Mouse (Mus musculus): ENCODE measurements around the gene Tmem59l.
A peak's percentile ranks its signal among the peaks of the same experiment; 100 is the strongest.

Tmem59l gene

DNA sequence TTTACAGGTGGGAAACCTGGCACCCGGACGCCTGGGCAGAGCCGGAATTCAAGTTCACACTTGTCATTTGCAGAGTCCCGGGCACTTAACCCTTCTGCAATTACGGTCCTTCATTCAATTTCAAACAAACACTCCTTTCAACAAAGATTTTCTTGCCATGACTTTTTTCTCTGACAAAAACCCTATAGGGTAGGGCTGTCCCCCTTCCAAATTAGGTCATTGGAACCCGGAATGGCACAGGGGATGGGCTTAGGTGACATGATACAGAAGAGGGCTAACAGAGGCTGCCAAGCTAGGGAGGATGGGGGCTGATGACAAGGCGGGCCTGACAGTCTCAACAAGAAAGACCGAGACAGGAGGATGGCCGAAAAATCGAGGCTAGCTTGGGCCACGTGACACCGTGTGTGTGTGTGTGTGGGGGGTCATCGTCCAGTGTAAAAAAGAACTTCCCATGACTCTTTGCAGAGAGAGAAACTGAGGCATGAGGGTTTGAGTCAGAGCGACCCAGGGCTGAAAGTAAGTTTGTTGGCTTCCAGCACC lies 1.8 kb upstream of the Tmem59l start:
- DNase-seq (ENCODE audit: low spot score), result no peak

DNA sequence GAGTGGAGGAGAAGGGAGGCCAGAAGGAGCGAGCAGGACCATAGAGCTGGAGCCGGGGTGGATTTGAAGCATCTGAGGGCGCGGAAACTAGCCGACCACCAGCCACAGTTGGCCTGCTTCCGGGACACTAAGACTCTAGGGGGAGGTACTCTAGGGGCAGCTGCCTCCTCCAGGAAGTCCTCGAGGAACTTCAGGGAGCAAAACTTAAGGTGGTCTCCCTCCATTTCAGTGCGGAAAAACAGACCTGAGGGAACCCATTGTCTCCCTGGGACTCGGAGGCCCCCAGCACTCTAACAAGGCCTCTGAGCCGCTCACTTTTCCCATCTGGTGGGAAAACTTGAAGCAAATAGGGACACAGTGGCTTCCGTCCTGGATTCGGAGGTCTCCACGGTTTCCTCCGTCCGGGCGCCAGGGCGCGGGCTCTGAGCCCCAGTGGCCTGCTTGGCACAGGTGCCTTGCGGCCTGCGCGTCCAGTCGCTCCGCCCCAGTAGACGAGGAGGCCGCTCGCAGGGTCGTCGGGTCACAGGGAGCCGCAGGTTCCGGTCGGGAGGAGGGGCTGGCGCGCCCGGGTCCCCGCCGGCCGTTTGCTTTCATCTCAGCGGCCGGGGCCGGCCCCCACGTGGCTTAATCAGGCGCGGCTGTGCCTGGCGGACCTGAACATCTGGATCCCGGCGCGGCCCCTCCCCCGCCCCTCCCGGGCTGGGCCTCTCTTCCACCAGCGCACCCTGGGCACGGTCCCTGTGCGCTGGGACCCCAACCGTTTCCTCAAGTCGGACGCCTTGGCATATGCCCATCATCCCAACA lies 1.0 kb upstream of the Tmem59l start:
- DNase-seq (ENCODE audit: low spot score), result no peak

DNA sequence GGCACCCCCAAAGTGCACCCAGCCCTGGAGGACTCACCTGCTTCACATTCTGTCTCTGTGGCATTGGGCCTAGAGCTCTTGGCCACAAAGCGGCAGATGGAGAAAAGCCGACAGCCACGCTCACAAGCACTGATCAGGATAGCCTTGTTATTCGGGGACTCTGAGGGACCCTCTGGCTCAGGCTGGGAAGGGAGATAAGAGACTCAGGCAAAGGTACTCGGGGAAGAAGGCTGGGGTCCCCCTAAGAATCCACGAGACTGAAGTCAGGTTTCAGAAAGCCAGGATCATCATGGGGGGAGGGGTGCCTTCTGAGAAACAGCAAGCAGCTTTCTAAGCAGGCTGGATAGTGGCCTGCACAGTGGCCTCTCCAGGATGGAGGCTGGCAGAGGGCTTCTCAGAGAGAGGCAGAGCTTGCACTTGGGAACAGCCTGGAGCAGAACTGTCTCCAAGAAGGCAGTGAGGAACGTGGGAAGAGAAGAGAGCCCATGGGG lies 922 bp downstream of the Tmem59l start:
- no peak for DNase-seq (ENCODE audit: low spot score)

DNA sequence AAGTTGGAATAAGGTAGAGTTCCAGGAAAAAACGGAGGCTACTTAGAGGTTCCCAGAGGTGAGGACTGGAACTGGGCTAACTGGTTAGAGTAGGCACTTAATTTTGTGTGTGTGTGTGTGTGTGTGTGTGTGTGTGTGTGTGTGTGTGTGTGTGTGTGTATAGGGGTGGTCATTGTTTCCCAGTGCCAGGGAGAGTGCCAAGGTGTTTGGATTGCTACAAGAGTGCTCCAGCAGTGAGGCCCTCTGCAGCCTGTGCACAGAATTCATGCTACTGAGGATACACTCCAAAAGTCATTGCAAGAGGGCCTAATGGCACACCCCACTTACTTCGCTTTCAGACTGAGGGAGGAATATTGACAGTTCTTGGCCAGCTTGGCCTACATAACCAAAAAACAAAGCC lies 4.2 kb downstream of the Tmem59l start:
- DNase-seq (ENCODE audit: low spot score), result no peak

DNA sequence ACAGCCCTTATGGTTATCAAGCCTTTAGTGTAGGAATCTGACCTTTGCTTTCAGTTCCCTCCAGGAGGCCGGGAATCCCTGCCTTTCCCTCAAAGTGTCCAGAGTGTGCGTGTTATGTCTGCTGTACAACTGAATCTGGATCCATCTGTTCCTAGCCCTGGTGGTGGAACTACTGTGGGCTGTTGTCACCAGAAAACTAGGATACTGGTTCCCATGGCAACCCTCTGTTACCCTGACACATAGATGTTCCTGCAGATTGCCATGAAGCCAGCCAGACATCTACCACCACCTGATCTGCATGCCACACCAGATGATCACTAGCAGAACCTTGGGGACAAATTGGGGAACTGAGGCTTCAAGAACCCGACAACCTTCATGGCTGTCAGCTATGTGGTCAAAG lies 5.2 kb downstream of the Tmem59l start:
- DNase-seq (ENCODE audit: low spot score), result no peak

DNA sequence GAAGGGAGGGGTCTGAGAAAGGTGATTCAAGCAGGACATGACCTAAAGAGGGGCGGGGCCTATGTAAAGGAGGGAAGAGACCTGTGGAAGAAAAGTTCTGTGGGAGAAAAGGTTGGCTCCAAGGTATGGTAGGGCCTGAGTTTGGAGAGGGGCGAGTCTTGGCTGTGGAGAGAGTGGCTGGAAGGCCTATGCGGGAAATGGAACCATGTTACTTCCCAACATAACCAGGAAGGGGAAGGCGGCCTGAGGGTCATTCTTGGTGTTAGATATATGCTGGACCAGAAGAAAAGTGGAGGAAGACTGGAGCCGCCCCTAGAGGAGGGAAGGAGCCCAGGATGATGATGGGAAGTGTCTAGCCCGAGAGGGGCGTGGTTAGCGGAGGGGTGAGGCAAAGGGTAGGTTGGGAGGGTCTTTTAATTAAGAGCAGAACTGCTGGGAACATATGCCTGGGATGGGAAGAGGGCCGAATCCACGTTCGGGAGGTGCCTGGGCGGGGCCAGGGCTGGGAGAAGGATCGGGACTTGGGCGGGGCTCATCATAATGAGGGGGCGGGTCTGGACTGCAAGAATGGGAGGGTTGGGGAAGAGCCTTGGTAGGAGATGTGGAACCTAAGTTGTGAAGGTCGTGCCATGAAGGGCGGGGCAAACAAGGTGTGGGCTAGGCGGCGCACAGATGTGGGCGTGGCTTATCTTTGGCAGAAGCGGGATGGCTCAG lies 9.7 kb downstream of the Tmem59l start:
- DNase-seq (ENCODE audit: low spot score), result no peak

DNA sequence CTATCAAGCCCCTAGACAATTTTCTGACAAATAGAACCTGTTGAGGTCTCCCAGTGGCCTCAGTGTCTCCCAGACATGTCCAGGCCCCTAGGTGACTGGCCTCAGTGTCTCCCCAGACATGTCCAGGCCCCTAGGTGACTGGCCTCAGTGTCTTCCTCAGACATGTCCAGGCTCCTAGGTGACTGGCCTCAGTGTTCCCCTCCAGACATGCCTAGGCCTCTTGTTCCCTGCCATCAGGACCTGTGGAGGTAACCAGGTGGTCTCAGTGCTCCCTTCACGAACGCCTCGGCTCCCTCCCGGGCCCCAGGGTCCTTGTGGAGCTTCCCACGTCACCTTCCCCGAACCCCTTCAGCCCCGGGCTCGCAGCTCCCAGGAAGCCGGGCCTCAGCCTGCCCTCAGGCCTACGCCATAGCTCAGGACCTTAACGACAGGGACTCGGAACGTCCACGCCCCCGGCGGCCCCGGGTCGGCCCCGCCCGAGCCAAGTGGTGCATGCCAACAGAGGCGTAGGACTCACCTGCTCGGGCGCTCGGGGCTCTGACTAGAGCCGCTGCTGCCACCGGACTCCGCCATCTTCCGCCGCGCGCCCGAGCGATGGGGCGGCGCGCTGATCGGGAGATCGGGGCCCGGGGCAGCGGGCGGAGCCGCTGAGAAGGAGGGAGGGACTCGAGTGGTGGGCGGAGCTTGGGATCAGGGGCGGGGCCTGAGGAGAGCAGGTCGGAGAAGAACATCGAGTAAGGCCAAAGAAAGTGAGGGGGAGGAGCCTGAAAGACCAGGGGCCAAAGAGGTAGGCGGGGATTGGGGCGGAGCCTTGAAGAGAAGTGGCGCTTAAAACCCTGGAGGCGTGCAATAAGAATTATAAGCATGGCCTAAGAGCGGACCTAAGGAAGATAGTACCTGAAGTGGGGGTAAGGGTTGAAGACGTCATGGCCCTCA lies 10.6 kb downstream of the Tmem59l start, which contains the start of gene Klhl26:
Gene Klhl26, minus strand, starts transcription at position 636 of the 936 bp plus-strand sequence.
- peak; percentile 95 for DNase-seq (ENCODE audit: low spot score)

DNA sequence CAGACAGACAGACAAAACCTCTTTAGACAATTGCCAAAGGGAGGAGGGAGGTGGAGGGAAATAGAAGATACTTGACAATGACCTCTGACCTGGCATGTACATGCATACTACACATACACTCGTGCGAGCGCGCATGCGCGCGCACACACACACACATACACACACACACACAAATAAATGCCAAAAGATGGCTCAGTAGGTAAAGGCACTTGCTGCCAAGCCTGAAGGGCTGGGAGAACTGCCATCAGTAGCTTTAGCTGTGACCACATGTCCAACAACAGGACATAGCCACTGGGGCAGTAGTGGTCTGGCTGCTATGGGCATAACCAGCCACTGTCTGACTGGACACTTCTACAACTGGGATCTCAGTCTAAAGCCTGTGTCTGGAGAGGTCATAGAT lies 15.3 kb downstream of the Tmem59l start:
- DNase-seq (ENCODE audit: low spot score), result no peak

DNA sequence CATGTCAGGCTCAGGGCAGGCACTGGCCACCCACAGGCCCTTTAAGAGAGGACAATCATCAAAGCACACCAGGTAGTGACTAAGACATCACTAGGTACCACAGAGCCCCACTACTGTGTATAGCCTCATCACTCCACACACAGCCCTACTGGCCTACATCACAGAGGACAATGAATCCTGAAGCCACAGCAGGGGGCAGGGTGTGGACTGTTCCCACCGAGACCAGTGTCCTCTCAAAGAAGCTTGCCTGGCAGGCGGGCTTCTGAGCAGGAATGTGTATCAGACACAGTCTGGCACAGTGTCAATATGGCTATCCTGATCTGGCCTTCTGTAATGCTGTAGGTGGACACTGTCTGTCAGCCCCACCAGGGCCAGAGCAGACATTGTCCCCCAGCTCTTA lies 17.2 kb downstream of the Tmem59l start:
- DNase-seq (ENCODE audit: low spot score), result no peak

DNA sequence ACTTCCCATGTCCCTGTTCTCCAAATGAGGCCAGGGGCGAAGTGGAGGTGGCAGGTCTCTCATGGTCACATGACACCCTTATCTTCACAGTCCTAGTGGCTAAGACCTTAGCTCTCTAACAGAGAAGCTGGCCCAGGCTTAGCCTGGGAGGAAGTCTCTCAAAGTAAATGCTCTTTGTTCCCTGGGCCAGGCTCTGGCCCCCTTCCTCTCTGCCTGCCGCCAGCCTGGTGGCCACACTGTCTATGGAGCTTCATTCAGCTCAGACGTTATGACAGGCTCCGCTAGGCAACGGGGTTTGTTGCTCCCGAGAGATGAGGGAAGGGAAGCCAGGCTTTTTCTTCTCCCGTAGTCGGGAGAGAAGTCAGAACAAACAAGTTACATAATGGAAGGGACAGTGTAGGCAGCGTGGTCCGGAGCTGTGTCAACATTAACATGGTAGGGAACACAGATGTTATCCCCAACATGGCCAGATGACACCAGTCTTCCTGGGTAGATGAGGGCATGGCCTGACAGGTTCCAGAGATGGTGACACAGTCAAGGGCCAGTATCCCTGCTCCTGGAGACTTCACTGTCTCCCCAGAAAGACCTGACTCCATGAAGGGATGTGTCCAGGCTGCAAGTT lies 17.8 kb downstream of the Tmem59l start:
- no peak for DNase-seq (ENCODE audit: low spot score)

DNA sequence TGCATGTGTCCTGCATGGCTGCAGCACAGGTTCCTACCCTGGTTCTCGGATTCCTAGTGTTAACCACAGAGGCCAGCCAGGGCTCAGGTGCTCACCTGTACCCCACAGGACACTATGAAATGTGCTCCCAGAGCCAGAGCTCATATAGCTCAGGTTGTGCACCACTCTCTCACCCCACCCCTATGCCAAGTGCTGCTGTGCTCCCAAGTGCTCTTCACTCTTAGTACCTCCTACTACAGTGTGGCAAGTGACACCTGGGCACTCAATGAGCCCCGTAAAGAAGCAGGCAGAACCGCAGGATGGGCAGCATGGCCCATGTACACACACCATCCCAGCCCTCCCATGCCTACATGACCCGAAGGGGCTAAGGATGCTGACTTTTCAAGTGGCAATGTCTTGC lies 18.4 kb downstream of the Tmem59l start:
- DNase-seq (ENCODE audit: low spot score), result no peak

DNA sequence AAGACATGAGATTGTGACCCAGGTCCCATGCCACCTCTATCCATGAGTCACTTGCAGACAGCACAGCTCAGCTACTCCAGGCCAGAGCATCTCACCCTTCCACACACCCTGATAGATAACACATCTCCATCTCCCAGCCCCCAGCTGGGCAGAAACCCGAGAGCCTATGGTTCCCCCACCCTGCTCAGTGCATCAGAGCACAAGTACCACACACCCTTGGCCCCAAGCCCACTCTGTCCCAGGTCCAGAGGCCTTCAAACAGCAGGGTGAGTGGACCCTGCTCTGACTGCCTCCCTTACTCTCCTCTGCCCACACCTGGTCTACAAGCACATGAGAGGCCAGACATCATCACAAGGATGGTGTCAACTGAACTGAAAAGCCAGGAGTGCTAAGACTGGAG lies 19.3 kb downstream of the Tmem59l start:
- no peak for DNase-seq (ENCODE audit: low spot score)

DNA sequence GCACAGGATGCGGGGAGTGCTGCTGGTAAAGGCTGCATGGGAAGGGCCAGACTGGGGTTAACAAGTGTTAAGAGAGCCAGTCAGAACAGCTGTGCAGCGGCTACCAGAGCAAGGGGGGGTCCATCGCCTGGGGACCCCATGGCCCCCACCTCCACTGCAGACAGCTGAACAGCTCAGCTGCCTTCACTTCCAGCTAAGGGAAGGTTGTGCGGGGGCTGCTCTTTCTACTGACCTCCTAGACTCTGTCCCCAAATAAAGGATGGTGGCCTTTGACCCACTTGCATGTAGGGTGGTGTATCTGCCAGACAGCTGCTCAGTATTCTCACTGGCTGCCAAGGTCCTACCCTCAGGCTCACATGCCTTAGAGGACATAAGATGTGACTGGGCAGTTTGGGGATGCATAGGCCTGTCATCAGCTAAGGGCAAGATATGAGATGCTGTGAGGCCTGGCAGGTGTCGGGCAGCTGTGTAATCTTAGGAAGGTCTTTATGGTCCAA lies 19.9 kb downstream of the Tmem59l start:
- DNase-seq (ENCODE audit: low spot score), result no peak

DNA sequence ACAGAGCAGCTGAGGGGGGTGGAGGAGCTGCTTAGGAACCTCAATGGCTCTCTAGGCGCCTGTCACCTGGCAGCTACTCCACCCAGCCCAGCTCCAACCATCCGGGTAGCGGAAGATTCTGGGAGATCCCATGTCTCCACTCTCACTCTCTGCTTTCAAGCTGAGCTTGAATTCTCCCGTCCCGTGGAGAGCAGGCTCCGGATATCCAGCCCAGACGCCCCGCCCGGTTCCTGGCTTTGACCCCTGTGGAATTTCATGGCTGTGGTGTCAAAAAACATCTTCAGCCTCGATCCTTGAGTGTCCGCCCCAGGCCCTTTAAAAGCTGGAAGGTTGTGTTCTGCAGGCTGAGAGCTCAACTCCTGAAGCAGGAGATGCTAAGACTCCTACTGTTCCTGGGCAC lies 20.4 kb downstream of the Tmem59l start:
- no peak for DNase-seq (ENCODE audit: low spot score)

DNA sequence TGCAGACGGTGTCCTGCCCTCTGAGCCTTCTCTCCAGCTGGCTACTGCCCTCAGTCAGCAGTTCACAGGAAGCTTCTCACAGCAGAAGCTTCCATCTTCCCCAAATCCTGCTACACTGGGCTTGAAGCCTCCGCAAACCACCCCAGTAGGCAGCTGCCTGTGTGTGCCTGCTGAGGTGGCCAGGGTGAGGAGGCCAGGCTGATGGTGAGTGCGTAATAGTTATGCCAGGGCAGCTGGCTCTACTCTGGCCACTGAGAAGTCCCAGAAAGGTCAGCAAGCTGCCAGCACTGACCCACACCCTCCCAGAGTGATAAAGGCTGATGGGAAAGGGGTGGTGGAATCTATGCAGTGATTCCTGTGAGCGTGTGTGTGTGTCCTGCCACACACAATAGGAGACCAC lies 20.9 kb downstream of the Tmem59l start:
- DNase-seq (ENCODE audit: low spot score), result no peak

DNA sequence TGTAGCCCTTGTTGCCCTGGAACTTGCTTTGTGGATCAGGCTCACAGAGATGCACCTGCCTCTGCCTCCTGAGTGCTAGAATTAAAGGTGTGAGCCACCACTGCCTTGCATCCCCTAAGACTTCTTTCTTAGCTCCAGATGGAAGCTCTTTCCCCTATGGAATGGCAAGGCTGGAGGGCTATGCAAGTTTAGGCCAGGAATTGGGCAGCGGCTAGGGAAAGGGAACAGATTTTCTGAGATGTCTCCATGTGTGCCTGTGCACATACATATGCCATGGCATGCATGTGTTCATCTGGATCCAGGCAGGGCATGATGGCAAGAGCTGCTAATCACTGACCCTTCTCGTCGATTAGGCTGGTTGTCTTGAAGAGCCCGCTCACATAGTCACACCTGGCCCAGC lies 21.5 kb downstream of the Tmem59l start:
- no peak for DNase-seq (ENCODE audit: low spot score)

DNA sequence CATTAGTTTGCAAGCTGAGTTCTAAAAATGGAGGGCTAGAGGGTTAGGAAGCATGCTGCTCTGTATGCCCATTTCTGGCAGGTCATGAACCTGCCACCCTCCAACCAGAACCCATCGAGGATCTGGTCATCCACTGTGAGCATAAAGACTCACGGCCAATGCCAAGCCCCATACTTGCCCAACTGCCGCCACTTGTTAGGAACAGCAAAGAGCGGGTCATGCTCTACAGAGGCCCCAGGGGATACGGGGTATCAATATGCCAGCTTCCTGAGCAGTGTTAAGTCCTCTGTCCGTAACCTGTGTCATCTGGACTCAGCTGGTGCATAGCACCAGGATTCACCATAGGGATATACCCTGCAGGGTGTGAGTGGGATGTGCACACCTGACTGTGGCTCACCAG lies 23.0 kb downstream of the Tmem59l start:
- DNase-seq (ENCODE audit: low spot score), result no peak

DNA sequence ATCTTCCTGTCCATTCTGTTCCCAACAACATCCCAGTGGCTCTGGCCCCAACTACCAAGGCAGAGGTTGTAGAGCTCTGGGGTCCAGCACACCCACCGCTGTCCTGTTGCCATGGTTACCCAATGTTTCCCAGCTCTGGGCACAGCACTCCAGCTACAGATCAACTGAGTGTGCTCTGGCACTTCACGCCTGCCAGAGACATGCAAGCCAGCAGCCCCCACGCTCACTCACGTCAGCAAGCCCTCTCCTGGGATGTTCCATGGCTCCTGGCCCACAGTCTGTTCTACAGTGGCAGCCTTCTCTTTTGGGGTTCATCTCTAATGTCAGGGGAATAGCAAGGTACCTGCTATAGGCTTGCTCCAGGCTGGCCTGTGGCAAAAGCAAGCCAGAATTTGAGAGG lies 23.9 kb downstream of the Tmem59l start:
- no peak for DNase-seq (ENCODE audit: low spot score)

DNA sequence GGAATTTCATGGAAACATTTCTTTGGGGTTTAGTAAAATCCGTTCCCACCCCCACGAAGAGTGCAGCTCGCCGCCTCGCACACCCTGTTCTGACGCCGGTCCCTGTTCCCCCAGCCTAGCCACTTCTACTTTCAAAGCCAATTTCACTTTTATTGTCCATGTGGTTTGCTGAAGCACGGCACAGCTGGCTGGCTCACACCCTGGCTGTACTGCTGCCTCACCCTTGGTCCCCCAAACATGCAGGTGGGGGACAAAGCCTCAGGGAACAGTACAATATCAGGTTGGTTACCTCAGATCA lies 24.7 kb downstream of the Tmem59l start:
- DNase-seq (ENCODE audit: low spot score), result no peak

DNA sequence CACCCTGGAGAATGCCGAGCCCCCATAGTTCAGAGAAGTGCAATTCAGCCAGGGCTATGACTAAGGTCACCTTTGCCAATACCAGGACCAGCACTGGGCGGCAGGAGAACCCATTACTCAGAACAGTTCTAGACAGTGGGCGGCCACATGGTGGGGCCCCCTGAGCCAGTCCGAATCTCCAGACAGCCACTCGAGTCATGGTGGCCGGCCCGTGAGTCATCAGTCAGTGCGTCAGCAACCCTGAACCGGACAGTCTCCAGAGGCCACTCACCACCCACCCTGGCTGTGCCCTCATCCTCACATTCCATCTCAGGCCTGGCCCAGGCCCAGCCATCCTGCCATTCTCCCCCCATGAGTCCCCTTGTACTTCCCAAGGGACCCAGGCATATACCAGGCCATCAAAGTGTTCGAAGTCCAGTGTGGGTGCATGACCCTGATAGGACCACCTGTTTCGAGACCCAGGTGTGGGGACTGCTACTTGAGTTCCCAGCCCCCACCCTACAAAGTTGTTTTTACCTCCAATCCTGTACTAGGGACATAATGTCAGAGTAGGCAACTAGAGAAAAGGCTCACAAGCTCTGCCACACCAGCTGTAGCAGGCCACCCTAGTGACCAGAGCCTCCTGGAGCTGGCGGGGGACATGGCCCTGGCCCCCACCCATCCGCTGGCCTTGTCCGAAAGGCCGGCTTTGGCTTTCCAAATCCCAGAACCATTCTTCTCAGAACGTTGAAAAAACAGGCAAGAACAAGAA lies 25.2 kb downstream of the Tmem59l start:
- DNase-seq (ENCODE audit: low spot score), result no peak

DNA sequence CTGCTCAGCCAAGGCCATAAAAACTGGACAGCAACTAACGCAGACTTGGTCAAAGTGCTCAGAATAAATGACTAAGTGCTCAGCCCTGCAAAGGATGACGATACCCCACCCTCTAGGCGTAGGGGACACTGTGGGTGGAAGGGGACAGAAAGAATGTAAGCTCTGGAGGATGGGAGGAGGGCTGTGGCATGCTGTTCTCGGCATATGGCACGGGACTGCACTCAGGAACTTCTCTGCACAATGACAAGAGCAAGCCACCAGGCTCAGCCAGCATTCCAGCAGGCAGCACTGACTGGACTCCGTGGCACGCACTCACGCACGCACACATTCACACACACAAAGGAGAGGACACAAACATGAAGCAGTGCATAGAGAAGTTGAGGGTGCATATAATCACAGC lies 26.6 kb downstream of the Tmem59l start:
- no peak for DNase-seq (ENCODE audit: low spot score)

Data from ovary, postnatal 14 days (tissue).